9 mouse cellular contexts compared by ENCODE assay signal in genomic region chr10:77258041-77258590, GRCm38 (mm10). TPM values are rescaled to one million over a fixed set of nuclear protein-coding genes. Genes with fewer than 3 reads are reported as not detected.
DNase-seq lines count a peak whose midpoint lies in the region; ATAC-seq and TF ChIP-seq lines count a peak whose summit lies in the region.
"Had no signal": no experiment of that assay in that cellular context is flagged by ENCODE, and none has a peak within 500 bp of the region (broad histone marks: within the 10 kb centered on the region; RNA-seq: fewer than 3 reads in every experiment).

No protein-coding gene starts in this region.

- H3K4me1 ChIP-seq in heart, adult 2 months (ENCODE audit: control insufficient read depth, insufficient read depth, low read length): peaks cover 2% of the 10 kb centered on the region; the same call in 1 of the 2 replicates
- peaks cover 0 to 15% of the 10 kb centered on the region in 2 experiments; a peak in 2 of 4 replicates for H3K4me1 ChIP-seq in CH12.LX (ENCODE audit: control insufficient read depth in 1 of 2, insufficient read depth in 2 of 2)
- H3K4me1 ChIP-seq in forebrain, embryonic 15.5 days: peaks cover 23% of the 10 kb centered on the region
- H3K4me1 ChIP-seq in liver, embryonic 15.5 days (replicated peaks): peaks cover 23% of the 10 kb centered on the region

- no peaks in the 10 kb centered on the region for H3K79me2 ChIP-seq in heart, adult 2 months (replicated peaks; ENCODE audit: control insufficient read depth, insufficient read depth, low read length)
- peaks cover 2% of the 10 kb centered on the region; the same call in 1 of the 2 replicates for H3K79me2 ChIP-seq in CH12.LX (replicated peaks; ENCODE audit: control insufficient read depth, extremely low read depth, insufficient read depth, poor library complexity, severe bottlenecking)

- H3K27me3 ChIP-seq in heart, adult 2 months (ENCODE audit: control insufficient read depth, insufficient read depth, low read length): no peaks in the 10 kb centered on the region
- peaks cover 44% of the 10 kb centered on the region for H3K27me3 ChIP-seq in CH12.LX (replicated peaks)
- no peaks in the 10 kb centered on the region for H3K27me3 ChIP-seq in forebrain, embryonic 15.5 days
- peaks cover 11% of the 10 kb centered on the region; the same call in 1 of the 2 replicates for H3K27me3 ChIP-seq in liver, embryonic 15.5 days

- peak overlapping the region; percentile 70 for H3K4me3 ChIP-seq in heart, adult 2 months
- no peak overlapping the region for H3K4me3 ChIP-seq in CH12.LX (replicated peaks in 1 of 3; ENCODE audit: low read depth in 2 of 3, low read length in 2 of 3, poor library complexity in 1 of 3)
- H3K4me3 ChIP-seq in forebrain, embryonic 15.5 days: peak overlapping the region; percentile 94
- H3K4me3 ChIP-seq in liver, embryonic 15.5 days (replicated peaks): peak overlapping the region; percentile 98

- TF ChIP-seq POLR2A in heart, adult 2 months (IDR thresholded peaks at IDR 0.05; ENCODE audit: insufficient read depth, low read depth, low read length): no peak
- no peak for TF ChIP-seq POLR2A in CH12.LX (IDR thresholded peaks at IDR 0.05; ENCODE audit: low read depth, low read length)

- no peak for TF ChIP-seq EP300 in heart, adult 2 months (IDR thresholded peaks at IDR 0.05; ENCODE audit: insufficient read depth, low read depth, low read length)
- TF ChIP-seq EP300 in CH12.LX (IDR thresholded peaks at IDR 0.05; ENCODE audit: low read length): no peak

- WGBS in heart, adult 2 months: 69% methylated on average over 4 of the region's 4 CpGs
- whole genome bisulfite sequencing in forebrain, embryonic 15.5 days: 58% methylated on average over 4 of the region's 4 CpGs
- 45% methylated on average over 4 of the region's 4 CpGs for WGBS in liver, embryonic 15.5 days (ENCODE audit: insufficient replicate concordance)

- H3K27ac ChIP-seq in heart, adult 2 months: no peak overlapping the region; the same call in 1 of the 2 replicates
- no peak overlapping the region for H3K27ac ChIP-seq in CH12.LX (ENCODE audit: insufficient read depth, low read depth)
- no peak overlapping the region for H3K27ac ChIP-seq in forebrain, embryonic 15.5 days (replicated peaks)
- H3K27ac ChIP-seq in liver, embryonic 15.5 days (replicated peaks): no peak overlapping the region

- H3K4me2 ChIP-seq in CH12.LX (ENCODE audit: insufficient read depth, low read depth, poor library complexity, severe bottlenecking): peak overlapping the region; percentile 89
- H3K4me2 ChIP-seq in forebrain, embryonic 15.5 days (replicated peaks): peak overlapping the region; percentile 86
- H3K4me2 ChIP-seq in liver, embryonic 15.5 days: peak overlapping the region; percentile 91

- intact Hi-C loops in heart, adult 2 months (cut with DNase I): no loop called here

- H3K9me3 ChIP-seq in CH12.LX (replicated peaks; ENCODE audit: low read length): no peaks in the 10 kb centered on the region
- H3K9me3 ChIP-seq in forebrain, embryonic 15.5 days: no peaks in the 10 kb centered on the region
- no peaks in the 10 kb centered on the region for H3K9me3 ChIP-seq in liver, embryonic 15.5 days (replicated peaks)

- in situ Hi-C loops in CH12.LX (cut with MboI; ENCODE audit: low pct_ligation_motif_present, low pct_unique_long_range_greater_than_20kb, low sequenced_read_pairs): no loop called here

- H3K36me3 ChIP-seq in heart, adult 2 months (ENCODE audit: control insufficient read depth, insufficient read depth, low read length): no peaks in the 10 kb centered on the region
- H3K36me3 ChIP-seq in CH12.LX (replicated peaks in 1 of 2; ENCODE audit: control insufficient read depth in 1 of 2, insufficient read depth in 1 of 2, low read length in 1 of 2): peaks cover 15 to 27% of the 10 kb centered on the region in 2 experiments
- H3K36me3 ChIP-seq in forebrain, embryonic 15.5 days: peaks cover 5% of the 10 kb centered on the region; the same call in 1 of the 2 replicates
- H3K36me3 ChIP-seq in liver, embryonic 15.5 days (replicated peaks): peaks cover 27% of the 10 kb centered on the region

- dilution Hi-C loops in CH12.LX (cut with MboI; ENCODE audit: extremely low pct_ligation_motif_present, extremely low pct_unique_long_range_greater_than_20kb, low sequenced_read_pairs): no loop called here

- TF ChIP-seq RAD21 in CH12.LX (IDR thresholded peaks at IDR 0.05; ENCODE audit: low read depth, low read length): no peak

- H3K9ac ChIP-seq in heart, adult 2 months (ENCODE audit: low read depth, low read length): no peak overlapping the region
- no peak overlapping the region for H3K9ac ChIP-seq in CH12.LX (ENCODE audit: insufficient read depth, low read depth)
- no peak overlapping the region for H3K9ac ChIP-seq in forebrain, embryonic 15.5 days (replicated peaks)
- H3K9ac ChIP-seq in liver, embryonic 15.5 days: peak overlapping the region; percentile 69

- no peak for DNase-seq in heart, adult 2 months
- no peak for DNase-seq in heart, adult 11 months
- DNase-seq in CH12.LX (ENCODE audit: extremely low read depth): no peak
- DNase-seq in embryo, embryonic 10.5 days (ENCODE audit: low spot score): no peak
- DNase-seq in right cerebral cortex, adult 18-20 months: no peak
- DNase-seq in B cell, adult 2 months: no peak
- DNase-seq: kidney, postnatal 4 days had no signal

- peak; percentile 20; the same call in 1 of the 2 replicates for TF ChIP-seq CTCF in heart, adult 2 months (IDR thresholded peaks at IDR 0.05)
- TF ChIP-seq CTCF in CH12.LX (conservative IDR thresholded peaks at IDR 0.05 in 1 of 2, IDR thresholded peaks at IDR 0.05 in 1 of 2; ENCODE audit: low read depth in 2 of 2, low read length in 2 of 2): 0 out of 4 replicates have a peak, but pooled peaks of 1 of the 2 experiments have one; percentile 2

- no peak for ATAC-seq in forebrain, embryonic 15.5 days (replicated peaks)
- no peak for ATAC-seq in liver, embryonic 15.5 days (ENCODE audit: insufficient read depth)

TF ChIP-seq in CH12.LX, 34 proteins besides CTCF, POLR2A, EP300 and RAD21:
- no peak for TF ChIP-seq JUN (IDR thresholded peaks at IDR 0.05; ENCODE audit: insufficient read depth, low read depth, low read length)
- TF ChIP-seq JUND (conservative IDR thresholded peaks at IDR 0.05; ENCODE audit: low read depth, low read length): no peak
- TF ChIP-seq ZC3H11A (IDR thresholded peaks at IDR 0.05; ENCODE audit: low read depth, low read length): no peak
- no peak for TF ChIP-seq MAX (IDR thresholded peaks at IDR 0.05; ENCODE audit: low read length)
- no peak for TF ChIP-seq IRF4 (IDR thresholded peaks at IDR 0.05; ENCODE audit: low read depth, low read length)
- no peak for TF ChIP-seq MYC (IDR thresholded peaks at IDR 0.05; ENCODE audit: low read depth, low read length)
- no peak for TF ChIP-seq TCF12 (IDR thresholded peaks at IDR 0.05; ENCODE audit: low read depth, low read length)
- TF ChIP-seq SIN3A (IDR thresholded peaks at IDR 0.05; ENCODE audit: low read length): no peak
- no peak for TF ChIP-seq ETS1 (conservative IDR thresholded peaks at IDR 0.05; ENCODE audit: low read depth, low read length)
- no peak for TF ChIP-seq NELFE (IDR thresholded peaks at IDR 0.05; ENCODE audit: low read depth, low read length)
- no peak for TF ChIP-seq GABPA (IDR thresholded peaks at IDR 0.05; ENCODE audit: insufficient replicate concordance, low read depth, low read length)
- no peak for TF ChIP-seq KAT2A (IDR thresholded peaks at IDR 0.05; ENCODE audit: insufficient replicate concordance, low read length)
- TF ChIP-seq USF2 (conservative IDR thresholded peaks at IDR 0.05; ENCODE audit: low read depth, low read length): no peak
- no peak for TF ChIP-seq NRF1 (IDR thresholded peaks at IDR 0.05; ENCODE audit: low read depth, low read length)
- TF ChIP-seq RCOR1 (conservative IDR thresholded peaks at IDR 0.05; ENCODE audit: low read depth, low read length): no peak

RNA-seq across cellular contexts. Expression of gene Pofut2, which starts 0.9 kb away (rescaled TPM):
- total RNA-seq in heart, adult 2 months (2021): 10 to 100 TPM; 39.6 to 44.0 TPM
- 55.5 and 58.5 TPM in 2 replicates for polyA plus RNA-seq in heart, adult 2 months (2012; rRNA removed)
- total RNA-seq in CH12.LX (2012; rRNA removed): 23.4 and 23.7 TPM in 2 replicates
- 11.9 and 13.6 TPM in 2 replicates for total RNA-seq in CH12.LX (2014; rRNA removed)
- polyA plus RNA-seq in CH12.LX (2012; ENCODE audit: insufficient read length, low read depth): 16.5 and 22.0 TPM in 2 replicates
- 45.2 and 53.4 TPM in 2 replicates for polyA plus RNA-seq in forebrain, embryonic 15.5 days (2015; fragmentation: Nextera tagmentation; extraction: Ambion mirVana)
- 23.8 and 27.2 TPM in 2 replicates for polyA plus RNA-seq in liver, embryonic 15.5 days (2015; fragmentation: Nextera tagmentation; extraction: Ambion mirVana)

Comparison
In these comparisons a context has a peak if more than half of its experiments do, and no peak if none do; other contexts are left out.
1. H3K4me3 ChIP-seq: peak in heart, adult 2 months (single experiment), forebrain, embryonic 15.5 days (single experiment) and liver, embryonic 15.5 days (single experiment); none in CH12.LX (0 of 3).
2. Peak in every context shown above with its lines, with median percentiles within 50 percentile points of each other: H3K4me2 ChIP-seq.